Mouse (Mus musculus): ENCODE results near the gene Rapgef5. TPM values are rescaled to one million over a fixed set of nuclear protein-coding genes. Genes with fewer than 3 reads are reported as not detected.

Gene Rapgef5
- polyA plus RNA-seq, 1 experiment from 2014 or later = 10.4 TPM

GRCm38 (mm10) chr12:117585390-117585789 is 69.1 kb downstream of the Rapgef5 start:
- Histone ChIP-seq H3K27ac (no peak overlapping the region), H3K9me3 (no peaks in the 10 kb centered on the region), H3K4me2 (no peak overlapping the region), H3K4me1 (no peaks in the 10 kb centered on the region), H3K36me3 (no peaks in the 10 kb centered on the region), H3K27me3 (replicated peaks) (no peaks in the 10 kb centered on the region), H3K9ac (no peak overlapping the region), H3K4me3 (replicated peaks) (no peak overlapping the region)
- no peak for ATAC-seq (ENCODE audit: insufficient read depth, low FRiP score, low read depth)
- 79% methylated on average over 2 of the region's 2 CpGs for WGBS

GRCm38 (mm10) chr12:117586124-117586523 is 69.8 kb downstream of the Rapgef5 start:
- Histone ChIP-seq H3K27ac (no peak overlapping the region), H3K9me3 (no peaks in the 10 kb centered on the region), H3K9ac (no peak overlapping the region), H3K4me1 (no peaks in the 10 kb centered on the region), H3K36me3 (no peaks in the 10 kb centered on the region), H3K4me2 (no peak overlapping the region), H3K27me3 (replicated peaks) (no peaks in the 10 kb centered on the region), H3K4me3 (replicated peaks) (no peak overlapping the region)
- 33% methylated on average over 1 of the region's 1 CpGs for WGBS
- ATAC-seq (ENCODE audit: insufficient read depth, low FRiP score, low read depth) = no peak

- ATAC-seq (ENCODE audit: insufficient read depth, low FRiP score, low read depth) = no peak
- Histone ChIP-seq H3K4me1 (0 out of 2 replicates have a peak, but pooled peaks cover 2% of the 10 kb centered on the region), H3K9me3 (no peaks in the 10 kb centered on the region), H3K27ac (no peak overlapping the region), H3K36me3 (no peaks in the 10 kb centered on the region), H3K9ac (no peak overlapping the region), H3K27me3 (replicated peaks) (no peaks in the 10 kb centered on the region), H3K4me3 (replicated peaks) (no peak overlapping the region), H3K4me2 (no peak overlapping the region)
- 66% methylated on average over 2 of the region's 2 CpGs for WGBS
These were observed 72.9 kb downstream of the Rapgef5 start for GRCm38 (mm10) chr12:117589186-117589585.

- ATAC-seq (ENCODE audit: insufficient read depth, low FRiP score, low read depth) = no peak
- Histone ChIP-seq H3K4me1 (0 out of 2 replicates have a peak, but pooled peaks cover 2% of the 10 kb centered on the region), H3K4me2 (no peak overlapping the region), H3K27me3 (replicated peaks) (no peaks in the 10 kb centered on the region), H3K9ac (no peak overlapping the region), H3K36me3 (no peaks in the 10 kb centered on the region), H3K9me3 (no peaks in the 10 kb centered on the region), H3K27ac (no peak overlapping the region), H3K4me3 (replicated peaks) (no peak overlapping the region)
- WGBS = 56% methylated on average over 2 of the region's 2 CpGs
These were observed 75.7 kb downstream of the Rapgef5 start for GRCm38 (mm10) chr12:117592019-117592418.

GRCm38 (mm10) chr12:117592583-117592982 is 76.3 kb downstream of the Rapgef5 start:
- Histone ChIP-seq H3K27me3 (replicated peaks) (no peaks in the 10 kb centered on the region), H3K9ac (no peak overlapping the region), H3K9me3 (no peaks in the 10 kb centered on the region), H3K4me2 (no peak overlapping the region), H3K4me1 (0 out of 2 replicates have a peak, but pooled peaks cover 2% of the 10 kb centered on the region), H3K27ac (no peak overlapping the region), H3K36me3 (no peaks in the 10 kb centered on the region), H3K4me3 (replicated peaks) (no peak overlapping the region)
- ATAC-seq (ENCODE audit: insufficient read depth, low FRiP score, low read depth) = no peak
- 52% methylated on average over 3 of the region's 3 CpGs for WGBS

- H3K4me1 ChIP-seq = 0 out of 2 replicates have a peak, but pooled peaks cover 2% of the 10 kb centered on the region
- H3K9me3 ChIP-seq = no peaks in the 10 kb centered on the region
- H3K36me3 ChIP-seq = no peaks in the 10 kb centered on the region
- no peaks in the 10 kb centered on the region for H3K27me3 ChIP-seq (replicated peaks)
- 79% methylated on average over 9 of the region's 9 CpGs for WGBS
- H3K9ac ChIP-seq = no peak overlapping the region
- ATAC-seq (ENCODE audit: insufficient read depth, low FRiP score, low read depth) = no peak
- H3K4me3 ChIP-seq (replicated peaks) = no peak overlapping the region
- no peak overlapping the region for H3K4me2 ChIP-seq
- no peak overlapping the region for H3K27ac ChIP-seq
These were observed 78.9 kb downstream of the Rapgef5 start for GRCm38 (mm10) chr12:117595179-117595578.

- no peaks in the 10 kb centered on the region for H3K27me3 ChIP-seq (replicated peaks)
- no peak for ATAC-seq (ENCODE audit: insufficient read depth, low FRiP score, low read depth)
- no peak overlapping the region for H3K4me3 ChIP-seq (replicated peaks)
- no peak overlapping the region for H3K27ac ChIP-seq
- H3K9me3 ChIP-seq = no peaks in the 10 kb centered on the region
- H3K4me1 ChIP-seq = no peaks in the 10 kb centered on the region
- 30% methylated on average over 2 of the region's 2 CpGs for WGBS
- no peak overlapping the region for H3K9ac ChIP-seq
- no peaks in the 10 kb centered on the region for H3K36me3 ChIP-seq
- H3K4me2 ChIP-seq = no peak overlapping the region
These were observed 81.9 kb downstream of the Rapgef5 start for GRCm38 (mm10) chr12:117598190-117598589.

- Histone ChIP-seq H3K4me3 (replicated peaks) (no peak overlapping the region), H3K36me3 (no peaks in the 10 kb centered on the region), H3K4me1 (no peaks in the 10 kb centered on the region), H3K27ac (no peak overlapping the region), H3K9ac (no peak overlapping the region), H3K27me3 (replicated peaks) (no peaks in the 10 kb centered on the region), H3K4me2 (no peak overlapping the region), H3K9me3 (no peaks in the 10 kb centered on the region)
- 66% methylated on average over 3 of the region's 3 CpGs for WGBS
- ATAC-seq (ENCODE audit: insufficient read depth, low FRiP score, low read depth) = 0 out of 2 replicates have a peak, but pooled peaks have one; percentile 7
These were observed 89.7 kb downstream of the Rapgef5 start for GRCm38 (mm10) chr12:117605966-117606365.

- Histone ChIP-seq H3K27ac (no peak overlapping the region), H3K9me3 (no peaks in the 10 kb centered on the region), H3K27me3 (replicated peaks) (no peaks in the 10 kb centered on the region), H3K4me1 (no peaks in the 10 kb centered on the region), H3K4me2 (no peak overlapping the region), H3K4me3 (replicated peaks) (no peak overlapping the region), H3K9ac (no peak overlapping the region), H3K36me3 (no peaks in the 10 kb centered on the region)
- no peak for ATAC-seq (ENCODE audit: insufficient read depth, low FRiP score, low read depth)
- WGBS = 89% methylated on average over 3 of the region's 3 CpGs
These were observed 96.4 kb downstream of the Rapgef5 start for GRCm38 (mm10) chr12:117612715-117613114.

- Histone ChIP-seq H3K27me3 (replicated peaks) (no peaks in the 10 kb centered on the region), H3K9me3 (no peaks in the 10 kb centered on the region), H3K27ac (no peak overlapping the region), H3K4me3 (replicated peaks) (no peak overlapping the region), H3K9ac (no peak overlapping the region), H3K4me1 (no peaks in the 10 kb centered on the region), H3K4me2 (no peak overlapping the region), H3K36me3 (no peaks in the 10 kb centered on the region)
- 48% methylated on average over 4 of the region's 4 CpGs for WGBS
- ATAC-seq (ENCODE audit: insufficient read depth, low FRiP score, low read depth) = no peak
These were observed 103.3 kb downstream of the Rapgef5 start for GRCm38 (mm10) chr12:117619523-117620023.

- Histone ChIP-seq H3K36me3 (no peaks in the 10 kb centered on the region), H3K9me3 (no peaks in the 10 kb centered on the region), H3K4me2 (no peak overlapping the region), H3K4me1 (0 out of 2 replicates have a peak, but pooled peaks cover 3% of the 10 kb centered on the region), H3K27me3 (replicated peaks) (no peaks in the 10 kb centered on the region), H3K27ac (no peak overlapping the region), H3K4me3 (replicated peaks) (no peak overlapping the region), H3K9ac (no peak overlapping the region)
- ATAC-seq (ENCODE audit: insufficient read depth, low FRiP score, low read depth) = no peak
- 88% methylated on average over 2 of the region's 2 CpGs for WGBS
These were observed 106.7 kb downstream of the Rapgef5 start for GRCm38 (mm10) chr12:117622972-117623371.

- Histone ChIP-seq H3K27me3 (replicated peaks) (no peaks in the 10 kb centered on the region), H3K36me3 (no peaks in the 10 kb centered on the region), H3K4me2 (no peak overlapping the region), H3K27ac (no peak overlapping the region), H3K4me3 (replicated peaks) (no peak overlapping the region), H3K9me3 (no peaks in the 10 kb centered on the region), H3K9ac (no peak overlapping the region), H3K4me1 (0 out of 2 replicates have a peak, but pooled peaks cover 3% of the 10 kb centered on the region)
- WGBS = 33% methylated on average over 2 of the region's 2 CpGs
- no peak for ATAC-seq (ENCODE audit: insufficient read depth, low FRiP score, low read depth)
These were observed 111.0 kb downstream of the Rapgef5 start for GRCm38 (mm10) chr12:117627311-117627710.

All from stomach, embryonic 15.5 days (tissue).